10 mouse cellular contexts compared by ENCODE assay signal in the genomic region with DNA sequence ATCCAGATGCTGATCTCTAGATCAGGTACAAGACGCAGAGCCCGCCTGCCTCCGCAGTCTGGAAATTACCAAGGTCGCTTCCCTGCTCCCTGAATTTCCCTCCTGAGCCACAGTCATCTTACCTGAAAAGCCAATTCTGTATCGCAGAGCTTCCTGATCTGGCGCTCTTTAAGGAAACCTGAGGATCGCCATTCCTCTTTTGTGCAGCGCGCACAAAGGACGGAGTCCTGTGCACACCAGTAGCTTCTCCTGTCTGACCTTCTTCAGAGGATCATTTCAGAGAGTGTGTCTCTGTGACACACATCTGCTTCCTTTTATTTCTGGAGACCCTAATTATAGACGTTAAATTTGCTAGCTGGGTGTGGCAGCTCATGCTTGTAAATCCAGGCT. TPM values are rescaled to one million over a fixed set of nuclear protein-coding genes. Genes with fewer than 3 reads are reported as not detected.
DNase-seq lines count a peak whose midpoint lies in the region; ATAC-seq and TF ChIP-seq lines count a peak whose summit lies in the region.
"Had no signal": no experiment of that assay in that cellular context is flagged by ENCODE, and none has a peak within 500 bp of the region (broad histone marks: within the 10 kb centered on the region; RNA-seq: fewer than 3 reads in every experiment).

No protein-coding gene starts in this region.

- TF ChIP-seq POLR2A in myocyte (IDR thresholded peaks at IDR 0.05; ENCODE audit: insufficient read length, low read depth) = no peak

- no peak overlapping the region for H3K27ac ChIP-seq in heart, embryonic 16.5 days (ENCODE audit: low read length)
- H3K27ac ChIP-seq in embryonic facial prominence, embryonic 12.5 days = no peak overlapping the region
- no peak overlapping the region for H3K27ac ChIP-seq in intestine, embryonic 15.5 days

- peak overlapping the region; percentile 54 for H3K4me3 ChIP-seq in heart, embryonic 16.5 days (ENCODE audit: low read length)
- H3K4me3 ChIP-seq in embryonic facial prominence, embryonic 12.5 days = peak overlapping the region; percentile 53
- peak overlapping the region; percentile 38 for H3K4me3 ChIP-seq in intestine, embryonic 15.5 days (replicated peaks)
- peak overlapping the region; percentile 8 for H3K4me3 ChIP-seq in myocyte

- H3K9me3 ChIP-seq in heart, embryonic 16.5 days (replicated peaks; ENCODE audit: control insufficient read depth, low read length) = no peaks in the 10 kb centered on the region; the same call in 1 of the 2 replicates
- H3K9me3 ChIP-seq in embryonic facial prominence, embryonic 12.5 days = no peaks in the 10 kb centered on the region
- H3K9me3 ChIP-seq in intestine, embryonic 15.5 days = no peaks in the 10 kb centered on the region

- intact Hi-C loops in heart, postnatal 10 days (cut with DNase I) = no loop called here
- intact Hi-C loops in gastrocnemius, postnatal 14 days (cut with DNase I; ENCODE audit: low total_unique reads) = no loop called here

- no peak for ATAC-seq in heart, embryonic 16.5 days (replicated peaks; ENCODE audit: extremely low read depth, insufficient read depth, low FRiP score)
- ATAC-seq in embryonic facial prominence, embryonic 12.5 days (ENCODE audit: insufficient number of reproducible peaks, insufficient read depth, low FRiP score, low TSS enrichment) = no peak
- peak; percentile 78 for ATAC-seq in intestine, embryonic 15.5 days
- no peak for ATAC-seq in CD4-positive, CD25-positive, alpha-beta regulatory T cell, adult 4 months

- no peak overlapping the region for H3ac ChIP-seq in myocyte (ENCODE audit: control insufficient read depth, insufficient read length)

- H3K36me3 ChIP-seq in heart, embryonic 16.5 days (ENCODE audit: control insufficient read depth, insufficient read depth) = no peaks in the 10 kb centered on the region
- H3K36me3 ChIP-seq in embryonic facial prominence, embryonic 12.5 days = no peaks in the 10 kb centered on the region
- no peaks in the 10 kb centered on the region for H3K36me3 ChIP-seq in intestine, embryonic 15.5 days
- no peaks in the 10 kb centered on the region for H3K36me3 ChIP-seq in myocyte (ENCODE audit: control insufficient read depth, insufficient read depth)
- H3K36me3 ChIP-seq: G1E had no signal

- no peak for DNase-seq in heart, postnatal 10 days
- DNase-seq in cerebellum, adult 11 months = no peak
- no peak for DNase-seq in gastrocnemius, postnatal 14 days
- DNase-seq: thymus, adult 18-20 months had no signal

- no peaks in the 10 kb centered on the region for H3K79me2 ChIP-seq in myocyte (ENCODE audit: control insufficient read depth, insufficient read depth)

- 0 out of 2 replicates have a peak, but pooled peaks cover 4% of the 10 kb centered on the region for H3K27me3 ChIP-seq in heart, embryonic 16.5 days (ENCODE audit: control insufficient read depth, insufficient read depth, low read length)
- no peaks in the 10 kb centered on the region for H3K27me3 ChIP-seq in embryonic facial prominence, embryonic 12.5 days
- H3K27me3 ChIP-seq in intestine, embryonic 15.5 days (replicated peaks) = no peaks in the 10 kb centered on the region
- H3K27me3 ChIP-seq in myocyte (ENCODE audit: control insufficient read depth, insufficient read depth, insufficient read length) = no peaks in the 10 kb centered on the region

- H3K9ac ChIP-seq in heart, embryonic 16.5 days (ENCODE audit: low read length) = peak overlapping the region; percentile 34; the same call in 1 of the 2 replicates
- H3K9ac ChIP-seq in embryonic facial prominence, embryonic 12.5 days = peak overlapping the region; percentile 19
- peak overlapping the region; percentile 23; the same call in 1 of the 2 replicates for H3K9ac ChIP-seq in intestine, embryonic 15.5 days

- H3K4me2 ChIP-seq in heart, embryonic 16.5 days (ENCODE audit: low read depth, low read length) = peak overlapping the region; percentile 69
- peak overlapping the region; percentile 54 for H3K4me2 ChIP-seq in embryonic facial prominence, embryonic 12.5 days (replicated peaks)
- H3K4me2 ChIP-seq in intestine, embryonic 15.5 days (replicated peaks) = peak overlapping the region; percentile 61
- H3K4me2 ChIP-seq in myocyte (ENCODE audit: low read depth) = peak overlapping the region; percentile 75

- WGBS in heart, embryonic 16.5 days = 1% methylated on average over 11 of the region's 11 CpGs
- WGBS in embryonic facial prominence, embryonic 12.5 days = under 1% methylated on average over 11 of the region's 11 CpGs
- 1% methylated on average over 11 of the region's 11 CpGs for WGBS in intestine, embryonic 15.5 days

- H3K4me1 ChIP-seq in heart, embryonic 16.5 days (ENCODE audit: control insufficient read depth, insufficient read depth, low read length) = peaks cover 4% of the 10 kb centered on the region; the same call in 1 of the 2 replicates
- H3K4me1 ChIP-seq in embryonic facial prominence, embryonic 12.5 days = no peaks in the 10 kb centered on the region
- H3K4me1 ChIP-seq in intestine, embryonic 15.5 days (replicated peaks) = 0 out of 2 replicates have a peak, but pooled peaks cover 2% of the 10 kb centered on the region

TF ChIP-seq in myocyte, 11 proteins besides CTCF, POLR2A, EP300 and RAD21:
- no peak for TF ChIP-seq MYOG (IDR thresholded peaks at IDR 0.05; ENCODE audit: control insufficient read depth in 1 of 3, insufficient read depth in 1 of 3, insufficient read length in 2 of 3, low read depth in 2 of 3)

RNA-seq across cellular contexts. Expression of gene Zfp184, which starts 47.7 kb away (rescaled TPM):
- polyA plus RNA-seq in heart, embryonic 16.5 days (2015; fragmentation: Nextera tagmentation; extraction: Ambion mirVana) = 2.9 and 4.7 TPM in 2 replicates
- 1 to 10 TPM; 1.4 to 1.9 TPM for total RNA-seq in heart, postnatal 10 days (2021)
- polyA plus RNA-seq in embryonic facial prominence, embryonic 12.5 days (2016; fragmentation: Nextera tagmentation; extraction: Ambion mirVana) = 21.7 and 23.6 TPM in 2 replicates
- 6.2 and 7.5 TPM in 2 replicates for polyA plus RNA-seq in intestine, embryonic 15.5 days (2015; fragmentation: Nextera tagmentation; extraction: Ambion mirVana)
- 0.89 TPM for polyA plus RNA-seq in myocyte (2012; fragmentation: generic; extraction: Trizol)
- polyA plus RNA-seq in CD4-positive, CD25-positive, alpha-beta regulatory T cell, adult 4 months (2017; shearing (Covaris generic)) = under 1 TPM in 1 of 2 experiments, not detected in 1; 0.37 TPM
- under 1 TPM; 0.33 to 0.38 TPM for total RNA-seq in gastrocnemius, postnatal 14 days (2021)
